Mouse (Mus musculus) kidney, embryonic 15.5 days (tissue): ENCODE measurements around the gene Gm10521. TPM values are rescaled to one million over a fixed set of nuclear protein-coding genes. Genes with fewer than 3 reads are reported as not detected.

Source experiments
- ATAC-seq: fragments of 200-750 bp; cut with Nextera tagmentation; replicated peaks from 2 replicates; pipeline ENCODE4 v1.8.0; 2017; ENCODE audit warnings: moderate TSS enrichment; ENCODE audit not compliant: low FRiP score
- H3K27ac ChIP-seq: fragments of 300-500 bp; sonication (generic); 2 replicates; pipeline ENCODE4 v1.5.1; 2015; ENCODE audit warnings: mild to moderate bottlenecking, inconsistent platforms
- H3K27me3 ChIP-seq: fragments of 300-500 bp; sonication (generic); 2 replicates; pipeline ENCODE4 v1.6.1; 2015; ENCODE audit warnings: inconsistent platforms
- H3K36me3 ChIP-seq: fragments of 300-500 bp; sonication (generic); 2 replicates; pipeline ENCODE4 v1.6.1; 2015; ENCODE audit warnings: inconsistent platforms
- H3K4me1 ChIP-seq: fragments of 300-500 bp; sonication (generic); 2 replicates; pipeline ENCODE4 v1.6.1; 2015; ENCODE audit warnings: inconsistent platforms
- H3K4me2 ChIP-seq: fragments of 300-500 bp; sonication (generic); 2 replicates; pipeline ENCODE4 v1.6.1; 2015; ENCODE audit warnings: moderate library complexity, mild to moderate bottlenecking, inconsistent platforms
- H3K4me3 ChIP-seq: fragments of 300-500 bp; sonication (generic); replicated peaks from 2 replicates; pipeline ENCODE4 v1.5.1; 2015; ENCODE audit warnings: mild to moderate bottlenecking, inconsistent platforms
- H3K9ac ChIP-seq: fragments of 300-500 bp; sonication (generic); 2 replicates; pipeline ENCODE4 v1.6.1; 2015; ENCODE audit warnings: mild to moderate bottlenecking, inconsistent platforms
- H3K9me3 ChIP-seq: fragments of 300-500 bp; sonication (generic); replicated peaks from 2 replicates; pipeline ENCODE4 v1.6.1; 2016; ENCODE audit warnings: inconsistent platforms
- WGBS: fragments of 180-500 bp; shearing (Covaris S2); methylation state at CpG from one replicate; pipeline ENCODE4 v1.1.7; 2015; ENCODE audit warnings: mixed read lengths; 5-methylcytosine and 5-hydroxymethylcytosine counted together
- polyA plus RNA-seq: library from polyadenylated mRNA; unstranded; fragments of >200 nt; fragmentation: Nextera tagmentation; extraction: Ambion mirVana; gene quantifications from 2 replicates; pipeline ENCODE4 v1.2.1, GENCODE M21; 2015

Gm10521 gene
- polyA plus RNA-seq, 1 experiment from 2014 or later: not detected

DNA sequence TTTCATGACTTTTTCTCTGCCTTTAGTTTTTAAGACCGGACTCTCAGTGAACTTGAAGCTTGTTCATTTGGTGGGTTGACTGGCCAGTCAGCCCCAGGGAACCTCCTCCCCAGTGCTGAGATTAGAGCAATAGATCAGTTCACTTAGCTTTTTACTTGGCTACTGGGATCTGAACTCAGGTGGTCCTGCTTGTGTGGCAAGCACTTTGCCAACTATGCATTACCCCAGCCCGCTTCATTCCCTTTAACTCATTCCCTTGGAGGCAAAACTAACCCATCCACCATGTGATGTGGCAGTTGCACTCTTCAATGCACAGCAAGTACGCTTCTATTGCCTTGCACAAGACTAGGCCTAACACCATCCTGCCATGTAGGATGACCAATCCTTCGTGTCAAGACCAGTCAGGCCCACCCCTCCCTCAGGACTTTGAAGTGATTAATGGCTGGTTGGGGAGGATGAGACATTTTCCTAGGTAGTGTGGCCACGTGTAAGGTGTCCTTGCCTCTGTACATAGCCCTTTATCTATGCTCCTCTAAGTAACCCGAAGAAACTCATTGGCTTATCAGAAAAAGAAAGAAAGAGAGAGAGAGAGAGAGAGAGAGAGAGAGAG is 24.5 kb downstream of the Gm10521 start:
- Histone ChIP-seq H3K9ac (no peak overlapping the region), H3K27ac (no peak overlapping the region), H3K4me1 (no peaks in the 10 kb centered on the region), H3K4me2 (no peak overlapping the region), H3K9me3 (no peaks in the 10 kb centered on the region), H3K27me3 (no peaks in the 10 kb centered on the region), H3K36me3 (no peaks in the 10 kb centered on the region), H3K4me3 (no peak overlapping the region)
- 76% methylated on average over 6 of the region's 6 CpGs for WGBS
- no peak for ATAC-seq

DNA sequence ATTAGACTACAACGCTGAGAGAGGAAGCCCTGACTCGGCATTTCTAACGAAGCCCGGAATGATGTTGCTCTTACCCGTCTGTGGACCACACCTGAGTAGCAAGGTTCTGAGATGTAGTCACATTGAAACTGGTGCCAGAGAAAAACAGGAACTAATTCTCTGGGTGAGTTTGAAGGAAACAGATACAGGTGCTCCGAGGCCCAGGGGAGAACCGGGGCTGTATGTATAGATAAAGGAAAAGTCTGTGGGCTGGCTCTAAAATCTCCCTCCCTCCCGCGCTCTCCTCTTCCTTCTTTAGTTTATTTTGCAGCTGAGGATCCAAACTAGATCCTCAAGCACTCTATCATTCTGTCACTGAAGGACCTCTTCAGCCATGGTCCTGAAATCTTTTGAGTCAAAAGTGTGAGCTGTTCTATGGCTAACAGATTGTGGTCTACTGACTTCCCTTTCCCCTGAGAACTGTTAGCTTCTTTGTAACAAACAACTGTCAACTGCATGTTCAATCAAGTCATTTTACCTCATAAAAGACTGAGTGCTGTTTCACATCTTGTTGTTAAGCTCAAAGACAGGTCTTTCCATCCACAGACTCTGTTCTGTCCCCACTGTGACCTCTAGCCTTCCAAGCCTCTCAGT is 25.6 kb downstream of the Gm10521 start:
- 69% methylated on average over 9 of the region's 9 CpGs for WGBS
- Histone ChIP-seq H3K4me3 (no peak overlapping the region), H3K36me3 (no peaks in the 10 kb centered on the region), H3K4me1 (no peaks in the 10 kb centered on the region), H3K9ac (no peak overlapping the region), H3K27ac (no peak overlapping the region), H3K9me3 (no peaks in the 10 kb centered on the region), H3K27me3 (no peaks in the 10 kb centered on the region), H3K4me2 (no peak overlapping the region)
- no peak for ATAC-seq

DNA sequence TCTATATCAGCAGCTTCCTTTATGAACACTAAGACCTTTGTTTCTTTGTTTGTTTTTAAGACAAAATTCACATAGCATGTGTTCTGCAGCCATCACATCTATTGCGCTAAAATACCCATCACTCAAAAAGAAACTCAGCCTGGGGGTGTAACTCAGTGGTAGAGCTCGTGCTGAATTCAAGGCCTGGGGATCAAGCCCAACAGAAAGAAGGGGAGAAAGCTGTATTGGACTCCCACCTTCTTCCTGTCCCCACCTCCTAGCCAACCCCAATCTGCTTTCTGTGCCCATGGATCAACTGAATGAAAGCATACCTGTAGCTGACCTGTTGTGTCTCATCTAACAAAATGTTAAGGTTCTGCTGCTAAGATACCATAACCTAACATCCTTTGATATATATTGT is 26.2 kb downstream of the Gm10521 start:
- Histone ChIP-seq H3K4me1 (no peaks in the 10 kb centered on the region), H3K27ac (no peak overlapping the region), H3K9ac (no peak overlapping the region), H3K9me3 (no peaks in the 10 kb centered on the region), H3K4me2 (no peak overlapping the region), H3K36me3 (no peaks in the 10 kb centered on the region), H3K4me3 (no peak overlapping the region), H3K27me3 (no peaks in the 10 kb centered on the region)
- no peak for ATAC-seq
- WGBS: 56% methylated on average over 2 of the region's 2 CpGs

DNA sequence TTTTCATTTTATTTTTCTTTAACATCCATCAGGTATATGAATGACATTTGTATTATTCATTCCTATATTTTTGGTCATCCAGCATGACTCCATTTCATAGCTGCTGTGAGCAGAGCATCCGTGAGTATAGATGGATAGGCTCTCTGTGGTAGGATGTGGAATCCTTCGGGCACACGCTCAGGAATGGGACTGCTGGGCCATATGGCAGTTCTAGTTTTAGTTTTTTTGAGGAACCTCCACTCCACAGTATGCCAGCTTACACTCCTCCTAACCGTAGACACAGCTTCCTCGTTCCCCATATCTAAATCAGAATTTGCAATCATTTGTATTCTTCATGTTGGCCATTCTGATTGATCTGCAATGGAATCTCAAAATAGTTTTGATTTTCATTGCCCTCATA is 27.4 kb downstream of the Gm10521 start:
- H3K4me2 ChIP-seq: no peak overlapping the region
- no peaks in the 10 kb centered on the region for H3K36me3 ChIP-seq
- no peaks in the 10 kb centered on the region for H3K4me1 ChIP-seq
- no peaks in the 10 kb centered on the region for H3K27me3 ChIP-seq
- no peaks in the 10 kb centered on the region for H3K9me3 ChIP-seq
- H3K9ac ChIP-seq: no peak overlapping the region
- H3K4me3 ChIP-seq: no peak overlapping the region
- H3K27ac ChIP-seq: no peak overlapping the region
- ATAC-seq: no peak
- 94% methylated on average over 5 of the region's 5 CpGs for WGBS

DNA sequence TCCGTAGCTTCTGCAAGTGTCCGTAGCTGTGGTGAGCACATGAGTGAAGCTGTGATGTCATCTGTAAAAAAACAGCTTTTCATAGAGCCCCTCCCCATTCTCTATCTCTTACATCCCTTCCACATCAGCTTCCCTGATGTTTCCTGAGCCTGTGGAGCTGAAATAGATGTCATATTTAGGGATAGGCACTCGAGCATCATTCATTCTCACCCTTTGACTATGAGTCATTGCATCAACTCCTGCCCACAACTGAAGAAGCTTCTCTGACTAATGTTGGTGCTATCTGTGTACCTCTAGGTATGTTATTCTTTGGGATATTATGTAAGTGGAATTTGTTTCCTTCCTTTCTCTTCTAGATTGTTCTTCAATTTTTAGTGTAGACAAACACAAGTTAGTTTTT is 29.4 kb downstream of the Gm10521 start:
- Histone ChIP-seq H3K4me2 (no peak overlapping the region), H3K4me3 (no peak overlapping the region), H3K27ac (no peak overlapping the region), H3K9ac (no peak overlapping the region), H3K36me3 (no peaks in the 10 kb centered on the region), H3K4me1 (no peaks in the 10 kb centered on the region), H3K27me3 (no peaks in the 10 kb centered on the region), H3K9me3 (no peaks in the 10 kb centered on the region)
- 81% methylated on average over 3 of the region's 3 CpGs for WGBS
- no peak for ATAC-seq

DNA sequence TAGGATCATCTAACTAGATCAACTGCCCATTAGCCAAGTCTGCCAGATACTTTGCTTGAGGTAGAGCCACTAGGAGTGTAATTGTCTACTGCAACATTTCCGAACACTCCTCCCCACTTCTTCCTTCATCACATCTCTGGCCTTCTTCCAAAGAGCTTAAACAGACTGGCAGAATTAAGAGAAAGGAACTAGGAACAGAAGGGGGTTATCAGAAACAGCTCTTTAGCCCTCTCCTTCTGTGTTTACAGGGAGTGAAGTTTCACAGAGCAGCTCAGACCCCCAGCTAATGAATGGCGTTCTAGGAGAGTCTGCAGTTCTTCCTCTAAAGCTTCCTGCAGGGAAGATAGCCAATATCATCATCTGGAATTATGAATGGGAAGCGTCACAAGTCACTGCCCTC is 38.4 kb downstream of the Gm10521 start:
- 57% methylated on average over 3 of the region's 3 CpGs for WGBS
- no peak for ATAC-seq

DNA sequence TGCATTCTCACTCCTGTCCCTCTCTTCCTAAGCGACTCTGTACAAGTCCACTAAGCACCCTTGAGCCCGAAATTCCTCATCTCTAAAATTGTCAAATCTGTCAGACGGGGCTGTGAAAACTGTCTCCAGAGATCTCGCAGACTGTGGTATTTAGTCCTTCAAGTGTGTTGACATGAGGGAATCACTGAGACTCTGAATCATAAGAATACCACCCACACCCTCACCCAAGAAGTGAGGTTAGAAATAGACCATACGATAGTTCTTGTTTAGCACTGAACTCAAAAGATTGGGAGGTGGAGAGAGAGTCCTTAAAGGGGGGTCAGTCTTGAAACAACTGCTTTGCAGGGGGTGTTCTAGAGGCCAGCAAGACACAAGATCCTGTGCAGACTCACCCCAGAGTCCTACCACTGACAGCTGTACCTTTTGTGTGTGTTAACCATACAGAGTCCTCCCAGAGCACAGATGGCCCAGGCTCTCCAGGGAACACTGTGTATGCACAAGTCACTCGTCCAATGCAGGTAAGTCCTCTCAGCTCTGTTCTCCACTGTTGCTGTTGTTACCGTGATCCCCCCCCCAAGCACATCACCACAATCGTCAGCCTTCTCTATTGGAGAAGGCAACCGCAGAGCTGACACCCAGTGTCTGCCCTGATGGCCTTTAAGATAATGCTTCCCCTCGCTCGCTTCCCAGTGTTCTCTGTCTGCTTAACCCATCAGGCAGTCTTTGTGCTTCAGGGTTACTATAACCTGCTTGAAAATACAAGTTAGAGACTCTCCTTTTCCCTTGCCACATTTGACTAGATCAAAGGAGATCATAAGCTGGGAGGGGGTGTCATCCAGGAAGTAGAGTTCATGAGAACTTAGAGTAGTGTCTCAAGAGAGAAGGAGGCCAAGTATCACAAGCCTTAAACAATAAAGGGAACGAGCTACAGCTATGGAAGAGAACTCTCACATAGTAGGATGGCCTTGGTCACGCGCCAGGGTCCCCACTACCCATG is 43.8 kb downstream of the Gm10521 start:
- no peak overlapping the region for H3K27ac ChIP-seq
- H3K4me2 ChIP-seq: no peak overlapping the region
- H3K36me3 ChIP-seq: no peaks in the 10 kb centered on the region
- H3K9me3 ChIP-seq: no peaks in the 10 kb centered on the region
- no peaks in the 10 kb centered on the region for H3K4me1 ChIP-seq
- no peak overlapping the region for H3K4me3 ChIP-seq
- no peak for ATAC-seq
- H3K27me3 ChIP-seq: no peaks in the 10 kb centered on the region
- 81% methylated on average over 14 of the region's 14 CpGs for WGBS
- no peak overlapping the region for H3K9ac ChIP-seq

More for the DNA sequence above, 38.4 kb downstream of the Gm10521 start:
- Histone ChIP-seq H3K4me1 (no peaks in the 10 kb centered on the region), H3K27ac (no peak overlapping the region), H3K36me3 (no peaks in the 10 kb centered on the region), H3K4me3 (no peak overlapping the region), H3K4me2 (no peak overlapping the region), H3K9me3 (no peaks in the 10 kb centered on the region), H3K9ac (no peak overlapping the region), H3K27me3 (no peaks in the 10 kb centered on the region)

DNA sequence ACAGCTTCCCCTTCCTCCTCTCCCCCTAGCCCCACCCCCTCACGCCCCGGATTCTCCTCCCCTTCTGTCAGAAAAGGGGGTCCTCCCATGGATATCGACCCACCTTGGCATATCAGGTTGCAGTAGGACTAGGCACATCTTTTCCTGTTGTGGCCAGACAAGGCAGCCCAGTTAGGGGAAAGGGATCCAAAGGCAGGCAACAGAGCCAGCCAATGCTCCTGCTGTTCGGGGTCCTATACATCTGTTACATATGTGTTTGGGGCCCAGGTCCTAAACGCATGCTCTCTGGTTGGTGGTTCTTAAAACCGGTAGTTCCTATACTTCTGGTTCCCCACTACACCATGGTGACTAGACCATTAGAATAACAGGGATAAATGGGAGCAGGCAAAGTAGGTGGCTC is 45.2 kb downstream of the Gm10521 start:
- H3K27ac ChIP-seq: no peak overlapping the region
- no peak for ATAC-seq
- H3K27me3 ChIP-seq: no peaks in the 10 kb centered on the region
- H3K4me1 ChIP-seq: no peaks in the 10 kb centered on the region
- H3K9me3 ChIP-seq: no peaks in the 10 kb centered on the region
- WGBS: 78% methylated on average over 6 of the region's 6 CpGs
- H3K4me3 ChIP-seq: no peak overlapping the region
- no peak overlapping the region for H3K9ac ChIP-seq
- H3K4me2 ChIP-seq: no peak overlapping the region
- no peaks in the 10 kb centered on the region for H3K36me3 ChIP-seq

DNA sequence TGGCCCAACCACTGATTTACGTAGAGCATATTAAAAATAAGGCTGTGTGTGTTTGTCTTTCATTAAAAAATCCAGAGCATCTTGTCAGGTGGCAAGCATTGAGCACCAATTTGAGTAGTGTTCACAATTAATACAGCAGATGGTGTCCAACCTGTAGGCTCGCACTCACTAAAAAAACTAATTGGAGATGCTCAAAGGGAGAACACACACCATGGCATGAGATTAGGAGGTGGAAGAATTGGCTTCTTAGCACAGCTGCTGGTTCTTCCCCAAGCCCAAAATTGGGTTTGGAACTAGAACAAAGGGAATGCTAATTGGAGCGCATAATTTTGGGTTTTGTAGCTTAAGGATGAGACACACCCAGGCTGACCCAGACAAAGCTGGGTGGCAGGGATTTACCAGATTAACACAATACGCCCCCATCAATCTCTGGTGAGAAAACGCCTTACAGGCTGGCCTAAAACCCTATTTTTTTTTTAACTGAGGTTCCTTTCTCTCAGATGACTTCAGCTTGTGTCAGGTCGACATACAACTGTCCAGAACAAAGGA is 51.1 kb downstream of the Gm10521 start:
- Histone ChIP-seq H3K9ac (no peak overlapping the region), H3K4me3 (no peak overlapping the region), H3K4me2 (no peak overlapping the region), H3K9me3 (no peaks in the 10 kb centered on the region), H3K27me3 (no peaks in the 10 kb centered on the region), H3K4me1 (no peaks in the 10 kb centered on the region), H3K36me3 (no peaks in the 10 kb centered on the region), H3K27ac (no peak overlapping the region)
- 78% methylated on average over 6 of the region's 6 CpGs for WGBS
- no peak for ATAC-seq

Other genes with a start within 250 kb of the Gm10521 start
- 0.13 TPM in 1 of 2 replicates, not detected in the other for gene Slamf7, start 242.6 kb upstream of the Gm10521 start, polyA plus RNA-seq
- gene Cd48, start 213.7 kb upstream of the Gm10521 start, polyA plus RNA-seq: 2.3 and 2.9 TPM in 2 replicates
- 0.10 and 0.18 TPM in 2 replicates for gene Slamf1, start 128.5 kb upstream of the Gm10521 start, polyA plus RNA-seq
- gene Cd84, start 56.0 kb upstream of the Gm10521 start, polyA plus RNA-seq: 0.79 and 1.1 TPM in 2 replicates
- 0.09 and 0.29 TPM in 2 replicates for gene Slamf6, start 21.9 kb downstream of the Gm10521 start, polyA plus RNA-seq
- gene Vangl2, start 132.8 kb downstream of the Gm10521 start, polyA plus RNA-seq: 17.3 and 17.6 TPM in 2 replicates
- not detected in 2 replicates for gene Nhlh1, start 161.9 kb downstream of the Gm10521 start, polyA plus RNA-seq
- gene Copa, start 186.9 kb downstream of the Gm10521 start, polyA plus RNA-seq: 221 and 237 TPM in 2 replicates
- gene Ncstn, start 187.1 kb downstream of the Gm10521 start, polyA plus RNA-seq: 130 and 137 TPM in 2 replicates
- 149 and 154 TPM in 2 replicates for gene Pex19, start 231.1 kb downstream of the Gm10521 start, polyA plus RNA-seq